Mouse (Mus musculus): ENCODE measurements around the gene Tbcb.
"Not testable (repeated sequence)": the region's sequence is repeated elsewhere in the genome, so short reads cannot be mapped to it uniquely, and the experiment has no call there.

Tbcb gene

GRCm38 (mm10) chr7:30193013-30193412 is 39.1 kb downstream of the Tbcb start:
- DNase-seq, result no peak

- no peak for DNase-seq
Measured at GRCm38 (mm10) chr7:30192088-30192487, 40.0 kb downstream of the Tbcb start.

- DNase-seq, result no peak
Measured at GRCm38 (mm10) chr7:30189116-30189491, 43.0 kb downstream of the Tbcb start.

- DNase-seq, result no peak
Measured at GRCm38 (mm10) chr7:30188344-30189115, 43.5 kb downstream of the Tbcb start.

GRCm38 (mm10) chr7:30184641-30185348 is 47.3 kb downstream of the Tbcb start:
- no peak for DNase-seq

DNA sequence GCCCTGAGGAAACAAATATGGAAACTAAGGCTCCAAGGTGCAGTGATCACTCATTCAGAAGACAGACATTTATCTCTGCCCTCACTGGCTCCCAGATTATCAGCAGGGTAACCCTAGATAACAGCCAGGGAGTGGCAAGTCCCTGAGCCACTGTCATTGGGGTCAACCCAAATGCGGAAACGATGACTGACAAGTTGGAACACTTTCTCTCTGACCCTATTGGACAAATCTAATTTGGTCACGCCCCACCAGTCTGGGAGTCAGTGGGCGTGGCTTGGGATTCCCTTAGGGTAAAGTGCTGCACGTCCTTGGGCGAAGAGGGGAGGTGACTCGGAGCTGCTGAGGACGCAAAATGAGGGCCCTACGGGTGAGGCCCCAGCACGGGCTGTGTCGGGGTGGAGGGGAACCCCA is 48.2 kb downstream of the Tbcb start, which contains the start of gene Cox7a1:
TSS of gene Cox7a1 (plus strand) at position 266 of the 411 bp plus-strand sequence.
- DNase-seq, result peak; percentile 87

DNA sequence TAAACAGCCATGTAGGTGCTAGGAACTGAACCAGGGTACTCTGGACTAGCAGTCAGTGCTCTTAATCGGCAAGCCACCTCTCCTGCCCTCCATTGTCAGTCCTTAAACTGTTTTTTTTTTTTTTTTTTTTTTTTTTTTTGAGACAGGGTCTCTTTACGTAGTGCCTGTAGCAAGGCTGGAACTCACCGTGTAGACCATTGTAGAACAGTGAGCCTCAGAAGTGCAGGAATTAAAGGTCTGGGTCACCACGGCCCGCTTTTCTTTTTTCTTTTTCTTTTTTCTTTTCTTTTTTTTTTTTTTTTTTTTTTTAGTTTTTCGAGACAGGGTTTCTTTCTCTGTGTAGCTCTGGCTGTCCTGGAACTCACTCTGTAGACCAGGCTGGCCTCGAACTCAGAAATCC is 48.9 kb downstream of the Tbcb start:
- DNase-seq, result not testable (repeated sequence)

GRCm38 (mm10) chr7:30181929-30182328 is 50.1 kb downstream of the Tbcb start:
- not testable (repeated sequence) for DNase-seq

DNA sequence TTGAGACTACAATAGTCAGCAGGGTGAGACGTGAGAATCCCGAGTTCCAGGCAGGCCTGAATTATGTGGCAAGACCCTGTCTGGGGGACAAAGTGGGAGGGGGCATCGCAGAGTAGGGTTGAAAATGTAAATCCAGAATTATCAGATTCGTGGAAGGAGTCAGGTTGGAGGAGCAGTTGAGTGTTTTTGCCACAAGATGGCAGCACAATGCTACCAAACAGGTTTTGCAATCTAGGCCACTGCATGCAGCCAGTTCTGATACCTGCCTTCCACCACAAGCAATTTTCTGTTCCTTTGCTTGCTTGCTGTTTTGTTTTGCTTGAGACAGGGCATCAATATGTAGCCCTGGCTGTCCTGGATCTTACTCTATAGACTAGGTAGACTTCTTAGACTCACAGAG is 50.8 kb downstream of the Tbcb start:
- DNase-seq, result peak; percentile 71

DNA sequence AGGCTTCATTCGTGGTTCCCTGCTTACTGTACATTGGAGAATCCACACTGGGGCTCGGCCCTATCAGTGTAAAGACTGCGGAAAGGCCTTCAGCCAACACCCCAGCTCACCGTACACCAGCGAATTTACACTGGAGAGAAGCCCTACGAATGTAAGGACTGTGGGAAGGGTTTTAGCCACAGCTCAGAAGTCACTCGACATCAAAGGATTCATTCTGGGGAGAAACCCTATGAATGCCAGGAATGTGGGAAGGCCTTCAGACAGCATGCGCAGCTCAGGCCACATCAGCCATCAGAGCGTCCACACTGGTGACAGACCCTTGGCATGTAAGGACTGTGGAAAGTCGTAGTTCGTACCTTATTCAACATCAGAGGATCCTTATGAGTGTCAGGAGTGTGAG is 53.8 kb downstream of the Tbcb start:
- no peak for DNase-seq

DNA sequence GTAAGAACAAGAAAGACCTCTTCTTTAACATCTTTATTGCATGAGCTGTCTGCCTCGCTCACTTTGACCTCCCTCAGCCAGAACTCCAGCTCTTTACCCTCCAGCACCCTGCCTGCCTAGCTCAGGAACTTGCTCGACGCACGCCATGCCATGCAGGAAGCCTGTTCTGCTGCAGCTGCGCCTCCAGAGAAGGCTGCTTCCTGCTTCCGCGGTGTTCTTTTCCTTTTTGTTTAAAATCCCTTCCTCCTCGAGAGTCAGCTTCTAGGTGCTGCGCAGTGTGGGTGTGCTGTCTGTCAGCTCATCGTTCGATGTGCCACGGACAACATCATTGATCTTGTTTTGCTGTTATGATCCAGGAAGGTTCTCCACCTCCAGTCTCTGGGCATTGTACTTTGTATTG is 55.6 kb downstream of the Tbcb start:
- peak; percentile 37 for DNase-seq

Data from thymus, postnatal 25 days (tissue).